Mouse (Mus musculus): ENCODE measurements around the gene Zfp750.

GRCm38 (mm10) chr11:121543922-121544321, 24.8 kb upstream of the Zfp750 start:
- TF ChIP-seq USF1 (IDR thresholded peaks at IDR 0.05; ENCODE audit: low read depth) (no peak), CTCF (IDR thresholded peaks at IDR 0.05; ENCODE audit: control insufficient read depth, insufficient read depth, insufficient read length) (no peak), MAX (IDR thresholded peaks at IDR 0.05) (no peak)
